Mouse (Mus musculus): ENCODE results near the gene Htra1. TPM values are rescaled to one million over a fixed set of nuclear protein-coding genes. Genes with fewer than 3 reads are reported as not detected.

Htra1 gene
- total RNA-seq, 2 experiments from 2014 or later = 23.9 to 32.6 TPM

GRCm38 (mm10) chr7:131001976-131002726 lies 66.2 kb downstream of the Htra1 start:
- no peak for TF ChIP-seq CTCF (IDR thresholded peaks at IDR 0.05)
- Histone ChIP-seq H3K27ac (no peak overlapping the region), H3K4me3 (no peak overlapping the region)
- intact Hi-C loops (cut with DNase I) = no loop called here
- DNase-seq = no peak

- DNase-seq = no peak
- Histone ChIP-seq H3K4me3 (no peak overlapping the region), H3K27ac (no peak overlapping the region)
- intact Hi-C loops (cut with DNase I) = no loop called here
- no peak for TF ChIP-seq CTCF (IDR thresholded peaks at IDR 0.05)
These were observed 68.2 kb downstream of the Htra1 start for GRCm38 (mm10) chr7:131004071-131004470.

GRCm38 (mm10) chr7:131007221-131007620 lies 71.3 kb downstream of the Htra1 start:
- Histone ChIP-seq H3K4me3 (no peak overlapping the region), H3K27ac (no peak overlapping the region)
- TF ChIP-seq CTCF (IDR thresholded peaks at IDR 0.05) = no peak
- no peak for DNase-seq
- intact Hi-C loops (cut with DNase I) = no loop called here

- H3K4me3 ChIP-seq = no peak overlapping the region
- no peak for TF ChIP-seq CTCF (IDR thresholded peaks at IDR 0.05)
- intact Hi-C loops (cut with DNase I) = no loop called here
- no peak overlapping the region for H3K27ac ChIP-seq
- DNase-seq = no peak
These were observed 73.3 kb downstream of the Htra1 start for GRCm38 (mm10) chr7:131009178-131009577.

- Histone ChIP-seq H3K27ac (no peak overlapping the region), H3K4me3 (no peak overlapping the region)
- TF ChIP-seq CTCF (IDR thresholded peaks at IDR 0.05) = no peak
- no peak for DNase-seq
- intact Hi-C loops (cut with DNase I) = no loop called here
These were observed 76.0 kb downstream of the Htra1 start for GRCm38 (mm10) chr7:131011901-131012300.

- no peak overlapping the region for H3K4me3 ChIP-seq
- no peak overlapping the region for H3K27ac ChIP-seq
- DNase-seq = no peak
- intact Hi-C loops (cut with DNase I) = no loop called here
- no peak for TF ChIP-seq CTCF (IDR thresholded peaks at IDR 0.05)
These were observed 83.3 kb downstream of the Htra1 start for GRCm38 (mm10) chr7:131019181-131019580.

- H3K4me3 ChIP-seq = no peak overlapping the region
- no peak for DNase-seq
- no peak overlapping the region for H3K27ac ChIP-seq
- TF ChIP-seq CTCF (IDR thresholded peaks at IDR 0.05) = no peak
- intact Hi-C loops (cut with DNase I) = no loop called here
These were observed 88.9 kb downstream of the Htra1 start for GRCm38 (mm10) chr7:131024807-131025206.

GRCm38 (mm10) chr7:131027557-131027956 lies 91.6 kb downstream of the Htra1 start:
- H3K4me3 ChIP-seq = no peak overlapping the region
- no peak for TF ChIP-seq CTCF (IDR thresholded peaks at IDR 0.05)

GRCm38 (mm10) chr7:131031755-131032154 lies 95.8 kb downstream of the Htra1 start, which contains the start of gene Dmbt1:
Gene Dmbt1, plus strand, starts transcription at chr7:131032053.
- no peak for TF ChIP-seq CTCF (IDR thresholded peaks at IDR 0.05)
- no peak within 1 kb of the TSS for H3K4me3 ChIP-seq
- intact Hi-C loops (cut with DNase I) = no loop called here
- H3K27ac ChIP-seq = no peak within 1 kb of the TSS
- DNase-seq = no peak

More at GRCm38 (mm10) chr7:131027557-131027956, 91.6 kb downstream of the Htra1 start:
- intact Hi-C loops (cut with DNase I) = no loop called here
- H3K27ac ChIP-seq = no peak overlapping the region
- DNase-seq = no peak

Small RNA genes lying within 50 kb of the gene (microRNA-seq; reads per million reads assigned to microRNA genes)
- gene Mir7061 = not detected

Other genes with a start within 250 kb of the Htra1 start
- gene Btbd16, start 162.0 kb upstream of the Htra1 start, total RNA-seq (2021) = not detected
- 10 to 100 TPM; 23.4 to 28.2 TPM for gene Plekha1, start 70.4 kb upstream of the Htra1 start, total RNA-seq (2021)
- gene Dmbt1, start 95.9 kb downstream of the Htra1 start, total RNA-seq (2021) = not detected
- not detected for gene 4933402N03Rik, start 210.2 kb downstream of the Htra1 start, total RNA-seq (2021)
- gene 5430419D17Rik, start 238.3 kb downstream of the Htra1 start, total RNA-seq (2021) = not detected